ENCODE assay signal across 18 mouse cellular contexts in the genomic region with DNA sequence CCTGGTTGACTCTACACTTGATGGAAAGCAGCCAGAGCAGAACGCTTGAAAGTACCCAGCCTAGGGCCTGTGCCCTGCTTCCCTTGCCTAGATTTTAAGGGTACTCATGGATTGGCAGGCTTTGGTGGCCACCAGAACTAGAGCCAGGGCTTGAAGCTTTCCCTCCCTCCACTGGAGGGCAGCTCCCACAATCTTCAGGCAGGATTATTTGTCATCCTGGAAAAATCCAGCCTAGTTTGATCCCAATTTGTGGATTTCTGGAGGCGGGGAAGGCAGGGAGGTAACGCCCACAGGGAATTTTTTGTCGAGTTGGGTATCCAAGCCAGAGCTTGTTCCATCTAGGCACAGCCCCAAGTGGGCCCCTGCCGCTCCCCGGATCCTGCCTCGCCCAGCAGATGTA. TPM values are rescaled to one million over a fixed set of nuclear protein-coding genes. Genes with fewer than 3 reads are reported as not detected.
"Had no signal": no experiment of that assay in that cellular context is flagged by ENCODE, and none has a peak within 500 bp of the region (broad histone marks: within the 10 kb centered on the region; RNA-seq: fewer than 3 reads in every experiment).

No protein-coding gene starts in this region.

- DNase-seq: kidney, adult 8-10 months; kidney, postnatal 25 days; lung, adult 2 months; lung, postnatal 14 days; thymus, postnatal 36 days had no signal

- H3K27ac ChIP-seq: limb, embryonic 12.5 days; liver, embryonic 15.5 days; macrophage; midbrain, embryonic 12.5 days; neural tube, embryonic 12.5 days; stomach, embryonic 15.5 days had no signal

- H3K9ac ChIP-seq: limb, embryonic 12.5 days; liver, embryonic 15.5 days; midbrain, embryonic 12.5 days; neural tube, embryonic 12.5 days; stomach, embryonic 15.5 days had no signal

- H3K4me2 ChIP-seq: limb, embryonic 12.5 days; liver, embryonic 15.5 days; midbrain, embryonic 12.5 days; neural tube, embryonic 12.5 days; stomach, embryonic 15.5 days had no signal

- H3K4me3 ChIP-seq: limb, embryonic 12.5 days; liver, embryonic 15.5 days; megakaryocyte, embryonic 14.5 days; midbrain, embryonic 12.5 days; myocyte; neural tube, embryonic 12.5 days; stomach, embryonic 15.5 days had no signal

- H3K9me3 ChIP-seq: limb, embryonic 12.5 days; liver, embryonic 15.5 days; megakaryocyte, embryonic 14.5 days; midbrain, embryonic 12.5 days; neural tube, embryonic 12.5 days; stomach, embryonic 15.5 days had no signal

- ATAC-seq: intestine, embryonic 16.5 days; midbrain, embryonic 16.5 days had no signal

- H3K36me3 ChIP-seq: limb, embryonic 12.5 days; liver, embryonic 15.5 days; midbrain, embryonic 12.5 days; neural tube, embryonic 12.5 days; stomach, embryonic 15.5 days had no signal

RNA-seq across cellular contexts. Expression of gene Zfp385c, which starts 1.9 kb away (rescaled TPM):
- polyA plus RNA-seq: liver, adult 2 months; liver, embryonic 15.5 days had no signal

RNA-seq across cellular contexts. Expression of gene Hspb9, which starts 23.3 kb away (rescaled TPM):
- polyA plus RNA-seq: intestine, embryonic 16.5 days; kidney, embryonic 16.5 days; limb, embryonic 12.5 days; liver, adult 2 months; macrophage; midbrain, embryonic 16.5 days; neural tube, embryonic 12.5 days; stomach, embryonic 15.5 days; thymus, postnatal 0 days had no signal
